9 mouse cellular contexts compared by ENCODE assay signal in the genomic region with DNA sequence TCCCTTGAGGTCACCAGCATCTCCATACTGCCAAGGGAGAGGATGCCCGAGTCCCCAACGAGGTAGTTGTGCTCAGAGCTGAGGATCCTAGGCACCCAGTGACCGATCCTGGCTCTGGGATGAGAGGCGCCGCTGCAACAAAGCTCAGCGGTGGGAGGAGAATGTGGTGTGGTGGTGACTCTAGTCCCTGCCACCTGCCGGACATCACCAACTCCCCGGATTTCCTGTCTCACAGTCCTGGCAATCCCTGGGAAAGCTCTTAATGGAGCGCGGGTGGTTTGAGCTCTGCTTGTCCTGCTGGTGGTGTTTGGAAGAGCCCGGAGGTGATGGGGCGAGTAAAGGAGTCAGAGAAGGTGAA. TPM values are rescaled to one million over a fixed set of nuclear protein-coding genes. Genes with fewer than 3 reads are reported as not detected.
DNase-seq lines count a peak whose midpoint lies in the region; ATAC-seq and TF ChIP-seq lines count a peak whose summit lies in the region.
"Had no signal": no experiment of that assay in that cellular context is flagged by ENCODE, and none has a peak within 500 bp of the region (broad histone marks: within the 10 kb centered on the region; RNA-seq: fewer than 3 reads in every experiment).

No protein-coding gene starts in this region.

- peak; percentile 28; the same call in 1 of the 2 replicates for TF ChIP-seq CTCF in lung, embryonic 14.5 days (IDR thresholded peaks at IDR 0.05; ENCODE audit: low read depth)
- TF ChIP-seq CTCF in cortical plate, adult 2 months (IDR thresholded peaks at IDR 0.05; ENCODE audit: extremely low read depth, insufficient read depth, low read length) = no peak
- no peak for TF ChIP-seq CTCF in thymus, adult 2 months (IDR thresholded peaks at IDR 0.05; ENCODE audit: borderline replicate concordance, control insufficient read depth, extremely low read depth, insufficient read depth, low read length, poor library complexity)

- peaks cover 22% of the 10 kb centered on the region for H3K27me3 ChIP-seq in lung, embryonic 14.5 days (ENCODE audit: insufficient read depth, low read length)
- peaks cover 7% of the 10 kb centered on the region for H3K27me3 ChIP-seq in hindbrain, embryonic 12.5 days
- peaks cover 24% of the 10 kb centered on the region for H3K27me3 ChIP-seq in liver, embryonic 15.5 days
- peaks cover 3% of the 10 kb centered on the region; the same call in 1 of the 2 replicates for H3K27me3 ChIP-seq in stomach, embryonic 14.5 days (ENCODE audit: control insufficient read depth, insufficient read depth, low read length)
- no peaks in the 10 kb centered on the region for H3K27me3 ChIP-seq in thymus, adult 2 months (ENCODE audit: control insufficient read depth, insufficient read depth, low read length)

- ATAC-seq in lung, embryonic 14.5 days (ENCODE audit: insufficient read depth) = no peak; the same call in 1 of the 2 replicates
- peak; percentile 78 for ATAC-seq in hindbrain, embryonic 12.5 days (ENCODE audit: low FRiP score)
- ATAC-seq in liver, embryonic 15.5 days (ENCODE audit: insufficient read depth) = no peak
- no peak; the same call in 1 of the 2 replicates for ATAC-seq in stomach, embryonic 14.5 days (ENCODE audit: insufficient number of reproducible peaks, insufficient read depth, low FRiP score, low read depth)

- no peaks in the 10 kb centered on the region for H3K36me3 ChIP-seq in lung, embryonic 14.5 days (ENCODE audit: insufficient read depth)
- H3K36me3 ChIP-seq in hindbrain, embryonic 12.5 days = no peaks in the 10 kb centered on the region
- H3K36me3 ChIP-seq in liver, embryonic 15.5 days (replicated peaks) = no peaks in the 10 kb centered on the region
- no peaks in the 10 kb centered on the region for H3K36me3 ChIP-seq in stomach, embryonic 14.5 days (ENCODE audit: control insufficient read depth, insufficient read depth, low read length)
- H3K36me3 ChIP-seq in thymus, adult 2 months (ENCODE audit: control insufficient read depth, insufficient read depth, low read length) = no peaks in the 10 kb centered on the region

- no peaks in the 10 kb centered on the region for H3K9me3 ChIP-seq in lung, embryonic 14.5 days (ENCODE audit: low read depth, low read length)
- no peaks in the 10 kb centered on the region for H3K9me3 ChIP-seq in hindbrain, embryonic 12.5 days (replicated peaks)
- no peaks in the 10 kb centered on the region for H3K9me3 ChIP-seq in liver, embryonic 15.5 days (replicated peaks)
- no peaks in the 10 kb centered on the region for H3K9me3 ChIP-seq in stomach, embryonic 14.5 days (ENCODE audit: control insufficient read depth, low read depth, low read length)

- H3K4me1 ChIP-seq in lung, embryonic 14.5 days (ENCODE audit: insufficient read depth) = no peaks in the 10 kb centered on the region
- H3K4me1 ChIP-seq in cortical plate, adult 2 months (ENCODE audit: control insufficient read depth, insufficient read depth, low read length) = peaks cover 4% of the 10 kb centered on the region; the same call in 1 of the 2 replicates
- H3K4me1 ChIP-seq in hindbrain, embryonic 12.5 days = peaks cover 8% of the 10 kb centered on the region; the same call in 1 of the 2 replicates
- no peaks in the 10 kb centered on the region for H3K4me1 ChIP-seq in liver, embryonic 15.5 days (replicated peaks)
- no peaks in the 10 kb centered on the region for H3K4me1 ChIP-seq in stomach, embryonic 14.5 days (ENCODE audit: control insufficient read depth, insufficient read depth, low read length)
- no peaks in the 10 kb centered on the region for H3K4me1 ChIP-seq in thymus, adult 2 months (replicated peaks; ENCODE audit: control insufficient read depth, insufficient read depth, low read length)

- 0 out of 2 replicates have a peak, but pooled peaks have one; percentile 5 for TF ChIP-seq POLR2A in cortical plate, adult 2 months (IDR thresholded peaks at IDR 0.05; ENCODE audit: extremely low read depth, insufficient read depth, low read length)
- no peak for TF ChIP-seq POLR2A in thymus, adult 2 months (IDR thresholded peaks at IDR 0.05; ENCODE audit: control insufficient read depth, extremely low read depth, insufficient read depth, low read length, poor library complexity)

- peak overlapping the region; percentile 40 for H3K4me3 ChIP-seq in lung, embryonic 14.5 days (ENCODE audit: low read depth, low read length)
- H3K4me3 ChIP-seq in cortical plate, adult 2 months (ENCODE audit: insufficient read depth, low read length) = peak overlapping the region; percentile 66
- peak overlapping the region; percentile 48 for H3K4me3 ChIP-seq in hindbrain, embryonic 12.5 days
- H3K4me3 ChIP-seq in liver, embryonic 15.5 days (replicated peaks) = no peak overlapping the region
- peak overlapping the region; percentile 39 for H3K4me3 ChIP-seq in stomach, embryonic 14.5 days (ENCODE audit: low read depth, low read length)
- H3K4me3 ChIP-seq in thymus, adult 2 months (ENCODE audit: control insufficient read depth, insufficient read depth, low read length) = no peak overlapping the region

- peak overlapping the region; percentile 76 for H3K4me2 ChIP-seq in lung, embryonic 14.5 days
- H3K4me2 ChIP-seq in hindbrain, embryonic 12.5 days (replicated peaks) = peak overlapping the region; percentile 99
- peak overlapping the region; percentile 33; the same call in 1 of the 2 replicates for H3K4me2 ChIP-seq in liver, embryonic 15.5 days
- H3K4me2 ChIP-seq in stomach, embryonic 14.5 days (replicated peaks; ENCODE audit: low read depth, low read length) = peak overlapping the region; percentile 89

- peak overlapping the region; percentile 32 for H3K9ac ChIP-seq in lung, embryonic 14.5 days
- H3K9ac ChIP-seq in hindbrain, embryonic 12.5 days = peak overlapping the region; percentile 58
- H3K9ac ChIP-seq in liver, embryonic 15.5 days = no peak overlapping the region
- H3K9ac ChIP-seq in stomach, embryonic 14.5 days (replicated peaks; ENCODE audit: low read depth, low read length) = no peak overlapping the region

- under 1% methylated on average over 12 of the region's 12 CpGs for WGBS in lung, embryonic 14.5 days
- under 1% methylated on average over 12 of the region's 12 CpGs for WGBS in hindbrain, embryonic 12.5 days
- under 1% methylated on average over 12 of the region's 12 CpGs for WGBS in liver, embryonic 15.5 days (ENCODE audit: insufficient replicate concordance)
- WGBS in stomach, embryonic 14.5 days = 1% methylated on average over 12 of the region's 12 CpGs
- 2% methylated on average over 12 of the region's 12 CpGs for WGBS in thymus, adult 2 months

- DNase-seq in lung, embryonic 14.5 days = peak; percentile 9
- DNase-seq in lung, postnatal 25 days (ENCODE audit: low spot score) = no peak
- no peak for DNase-seq in thymus, adult 2 months
- no peak for DNase-seq in thymus, postnatal 10 days (ENCODE audit: low spot score in 2 of 2)

- no peak overlapping the region for H3K27ac ChIP-seq in lung, embryonic 14.5 days (ENCODE audit: low read depth)
- peak overlapping the region; percentile 47 for H3K27ac ChIP-seq in cortical plate, adult 2 months (ENCODE audit: insufficient read depth, low read length)
- no peak overlapping the region for H3K27ac ChIP-seq in hindbrain, embryonic 12.5 days
- H3K27ac ChIP-seq in liver, embryonic 15.5 days (replicated peaks) = no peak overlapping the region
- no peak overlapping the region for H3K27ac ChIP-seq in stomach, embryonic 14.5 days (ENCODE audit: low read length)
- no peak overlapping the region for H3K27ac ChIP-seq in thymus, adult 2 months (ENCODE audit: control insufficient read depth, insufficient read depth, low read length)
- H3K27ac ChIP-seq: macrophage had no signal

RNA-seq across cellular contexts. Expression of a gene that starts 0.9 kb away (rescaled TPM):
- 0.07 and 0.11 TPM in 2 replicates for polyA plus RNA-seq in lung, embryonic 14.5 days (2014; fragmentation: Nextera tagmentation; extraction: Ambion mirVana)
- polyA plus RNA-seq in cortical plate, adult 2 months (2012; rRNA removed) = 13.5 and 14.0 TPM in 2 replicates
- 1.4 and 1.5 TPM in 2 replicates for polyA plus RNA-seq in hindbrain, embryonic 12.5 days (2016; fragmentation: Nextera tagmentation; extraction: Ambion mirVana)
- polyA plus RNA-seq in liver, embryonic 15.5 days (2015; fragmentation: Nextera tagmentation; extraction: Ambion mirVana) = not detected in 2 replicates
- 0.13 and 0.19 TPM in 2 replicates for polyA plus RNA-seq in stomach, embryonic 14.5 days (2014; fragmentation: Nextera tagmentation; extraction: Ambion mirVana)
- 0.03 and 0.19 TPM in 2 replicates for polyA plus RNA-seq in thymus, adult 2 months (2012; rRNA removed)
- polyA plus RNA-seq: macrophage had no signal

Comparison
In these comparisons a context has a peak if more than half of its experiments do, and no peak if none do; other contexts are left out.
1. H3K4me2 ChIP-seq: peak in every context shown above with its lines; median percentile 99 in hindbrain, embryonic 12.5 days; 89 in stomach, embryonic 14.5 days; 76 in lung, embryonic 14.5 days; 33 in liver, embryonic 15.5 days.
2. H3K4me3 ChIP-seq: peak in lung, embryonic 14.5 days (single experiment), cortical plate, adult 2 months (single experiment), hindbrain, embryonic 12.5 days (single experiment) and stomach, embryonic 14.5 days (single experiment); none in liver, embryonic 15.5 days (single experiment) and thymus, adult 2 months (single experiment).
3. H3K9ac ChIP-seq: peak in lung, embryonic 14.5 days (single experiment) and hindbrain, embryonic 12.5 days (single experiment); none in liver, embryonic 15.5 days (single experiment) and stomach, embryonic 14.5 days (single experiment).